Mouse (Mus musculus): ENCODE measurements around the gene Prkn. TPM values are rescaled to one million over a fixed set of nuclear protein-coding genes. Genes with fewer than 3 reads are reported as not detected.

Prkn gene
- total and polyA plus RNA-seq, 2 experiments, result 2.5 to 8.9 TPM

- 67% methylated on average over 1 of the region's 1 CpGs for WGBS
- H3K4me3 ChIP-seq (ENCODE audit: insufficient read depth, low read depth, low read length), result no peak overlapping the region
- TF ChIP-seq CTCF (IDR thresholded peaks at IDR 0.05; ENCODE audit: low read depth, low read length) (no peak), POLR2A (IDR thresholded peaks at IDR 0.05; ENCODE audit: extremely low read depth, insufficient read depth, low read length) (no peak)
- H3K27me3 ChIP-seq (ENCODE audit: control insufficient read depth, insufficient read depth, low read length), result no peaks in the 10 kb centered on the region
- H3K9ac ChIP-seq (ENCODE audit: low read depth, low read length), result no peak overlapping the region
- H3K36me3 ChIP-seq (ENCODE audit: control insufficient read depth, insufficient read depth, low read length), result no peaks in the 10 kb centered on the region
- no peaks in the 10 kb centered on the region for H3K4me1 ChIP-seq (ENCODE audit: control insufficient read depth, insufficient read depth, low read length)
- no peaks in the 10 kb centered on the region for H3K79me2 ChIP-seq (ENCODE audit: control insufficient read depth, insufficient read depth, low read length)
- DNase-seq (ENCODE audit: extremely low read depth, low read depth, low spot score), result no peak
- H3K27ac ChIP-seq (replicated peaks; ENCODE audit: insufficient read depth, low read depth, low read length), result no peak overlapping the region
Measured at GRCm38 (mm10) chr17:11661898-11662297, 821.7 kb downstream of the Prkn start.

GRCm38 (mm10) chr17:11663437-11663836, 823.3 kb downstream of the Prkn start:
- Histone ChIP-seq H3K9ac (ENCODE audit: low read depth, low read length) (no peak overlapping the region), H3K27me3 (ENCODE audit: control insufficient read depth, insufficient read depth, low read length) (no peaks in the 10 kb centered on the region), H3K79me2 (ENCODE audit: control insufficient read depth, insufficient read depth, low read length) (no peaks in the 10 kb centered on the region), H3K27ac (replicated peaks; ENCODE audit: insufficient read depth, low read depth, low read length) (no peak overlapping the region), H3K4me3 (ENCODE audit: insufficient read depth, low read depth, low read length) (no peak overlapping the region), H3K36me3 (ENCODE audit: control insufficient read depth, insufficient read depth, low read length) (no peaks in the 10 kb centered on the region), H3K4me1 (ENCODE audit: control insufficient read depth, insufficient read depth, low read length) (no peaks in the 10 kb centered on the region)
- 86% methylated on average over 7 of the region's 7 CpGs for WGBS
- no peak for DNase-seq (ENCODE audit: extremely low read depth, low read depth, low spot score)
- TF ChIP-seq POLR2A (IDR thresholded peaks at IDR 0.05; ENCODE audit: extremely low read depth, insufficient read depth, low read length) (no peak), CTCF (IDR thresholded peaks at IDR 0.05; ENCODE audit: low read depth, low read length) (no peak)

- Histone ChIP-seq H3K27ac (replicated peaks; ENCODE audit: insufficient read depth, low read depth, low read length) (no peak overlapping the region), H3K4me3 (ENCODE audit: insufficient read depth, low read depth, low read length) (no peak overlapping the region), H3K79me2 (ENCODE audit: control insufficient read depth, insufficient read depth, low read length) (no peaks in the 10 kb centered on the region), H3K4me1 (ENCODE audit: control insufficient read depth, insufficient read depth, low read length) (no peaks in the 10 kb centered on the region), H3K36me3 (ENCODE audit: control insufficient read depth, insufficient read depth, low read length) (no peaks in the 10 kb centered on the region), H3K27me3 (ENCODE audit: control insufficient read depth, insufficient read depth, low read length) (no peaks in the 10 kb centered on the region), H3K9ac (ENCODE audit: low read depth, low read length) (no peak overlapping the region)
- DNase-seq (ENCODE audit: extremely low read depth, low read depth, low spot score), result no peak
- TF ChIP-seq POLR2A (IDR thresholded peaks at IDR 0.05; ENCODE audit: extremely low read depth, insufficient read depth, low read length) (no peak), CTCF (IDR thresholded peaks at IDR 0.05; ENCODE audit: low read depth, low read length) (no peak)
- 47% methylated on average over 20 of the region's 20 CpGs for WGBS
Measured at GRCm38 (mm10) chr17:11664610-11665345, 824.6 kb downstream of the Prkn start.

GRCm38 (mm10) chr17:11679716-11680115, 839.5 kb downstream of the Prkn start:
- no peaks in the 10 kb centered on the region for H3K36me3 ChIP-seq (ENCODE audit: control insufficient read depth, insufficient read depth, low read length)
- no peaks in the 10 kb centered on the region for H3K79me2 ChIP-seq (ENCODE audit: control insufficient read depth, insufficient read depth, low read length)
- H3K4me1 ChIP-seq (ENCODE audit: control insufficient read depth, insufficient read depth, low read length), result no peaks in the 10 kb centered on the region
- no peak overlapping the region for H3K27ac ChIP-seq (replicated peaks; ENCODE audit: insufficient read depth, low read depth, low read length)
- WGBS, result 87% methylated on average over 6 of the region's 6 CpGs
- TF ChIP-seq POLR2A (IDR thresholded peaks at IDR 0.05; ENCODE audit: extremely low read depth, insufficient read depth, low read length) (no peak), CTCF (IDR thresholded peaks at IDR 0.05; ENCODE audit: low read depth, low read length) (no peak)
- no peak overlapping the region for H3K9ac ChIP-seq (ENCODE audit: low read depth, low read length)
- no peak for DNase-seq (ENCODE audit: extremely low read depth, low read depth, low spot score)
- no peaks in the 10 kb centered on the region for H3K27me3 ChIP-seq (ENCODE audit: control insufficient read depth, insufficient read depth, low read length)
- H3K4me3 ChIP-seq (ENCODE audit: insufficient read depth, low read depth, low read length), result no peak overlapping the region

GRCm38 (mm10) chr17:11680456-11680855, 840.3 kb downstream of the Prkn start:
- Histone ChIP-seq H3K27me3 (ENCODE audit: control insufficient read depth, insufficient read depth, low read length) (no peaks in the 10 kb centered on the region), H3K27ac (replicated peaks; ENCODE audit: insufficient read depth, low read depth, low read length) (no peak overlapping the region), H3K4me3 (ENCODE audit: insufficient read depth, low read depth, low read length) (no peak overlapping the region), H3K79me2 (ENCODE audit: control insufficient read depth, insufficient read depth, low read length) (no peaks in the 10 kb centered on the region), H3K4me1 (ENCODE audit: control insufficient read depth, insufficient read depth, low read length) (no peaks in the 10 kb centered on the region), H3K9ac (ENCODE audit: low read depth, low read length) (no peak overlapping the region), H3K36me3 (ENCODE audit: control insufficient read depth, insufficient read depth, low read length) (no peaks in the 10 kb centered on the region)
- TF ChIP-seq POLR2A (IDR thresholded peaks at IDR 0.05; ENCODE audit: extremely low read depth, insufficient read depth, low read length), result no peak
- TF ChIP-seq CTCF (IDR thresholded peaks at IDR 0.05; ENCODE audit: low read depth, low read length), result no peak
- DNase-seq (ENCODE audit: extremely low read depth, low read depth, low spot score), result no peak
- 69% methylated on average over 9 of the region's 9 CpGs for WGBS

- H3K27ac ChIP-seq (replicated peaks; ENCODE audit: insufficient read depth, low read depth, low read length), result no peak overlapping the region
- no peaks in the 10 kb centered on the region for H3K4me1 ChIP-seq (ENCODE audit: control insufficient read depth, insufficient read depth, low read length)
- H3K36me3 ChIP-seq (ENCODE audit: control insufficient read depth, insufficient read depth, low read length), result no peaks in the 10 kb centered on the region
- H3K9ac ChIP-seq (ENCODE audit: low read depth, low read length), result no peak overlapping the region
- no peaks in the 10 kb centered on the region for H3K27me3 ChIP-seq (ENCODE audit: control insufficient read depth, insufficient read depth, low read length)
- no peak overlapping the region for H3K4me3 ChIP-seq (ENCODE audit: insufficient read depth, low read depth, low read length)
- 73% methylated on average over 11 of the region's 11 CpGs for whole genome bisulfite sequencing
- TF ChIP-seq CTCF (IDR thresholded peaks at IDR 0.05; ENCODE audit: low read depth, low read length) (no peak), POLR2A (IDR thresholded peaks at IDR 0.05; ENCODE audit: extremely low read depth, insufficient read depth, low read length) (no peak)
- no peaks in the 10 kb centered on the region for H3K79me2 ChIP-seq (ENCODE audit: control insufficient read depth, insufficient read depth, low read length)
- DNase-seq (ENCODE audit: extremely low read depth, low read depth, low spot score), result no peak
Measured at GRCm38 (mm10) chr17:11681825-11682372, 841.7 kb downstream of the Prkn start.

Measured in liver, adult 2 months (tissue).